Mouse (Mus musculus): ENCODE measurements around the gene Bmf.
A peak's percentile ranks its signal among the peaks of the same experiment; 100 is the strongest.

The Bmf gene

GRCm38 (mm10) chr2:118480886-118481285 lies 68.6 kb downstream of the Bmf start:
- no peak for DNase-seq (ENCODE audit: low spot score in 2 of 2)

GRCm38 (mm10) chr2:118479550-118479909 lies 70.0 kb downstream of the Bmf start, which contains the start of gene Srp14:
TSS of gene Srp14 (minus strand) at chr2:118479711.
- peak; percentile 83 to 91 for DNase-seq (ENCODE audit: low spot score in 2 of 2)

- DNase-seq (ENCODE audit: low spot score in 2 of 2) = no peak
These were observed 70.5 kb downstream of the Bmf start for GRCm38 (mm10) chr2:118478833-118479549.

Measured in urinary bladder, postnatal 36 days (tissue).